Mouse (Mus musculus): Measurements from ENCODE around the gene Ambra1.
"Not testable (repeated sequence)": the region's sequence is repeated elsewhere in the genome, so short reads cannot be mapped to it uniquely, and the experiment has no call there.

Ambra1 gene

DNA sequence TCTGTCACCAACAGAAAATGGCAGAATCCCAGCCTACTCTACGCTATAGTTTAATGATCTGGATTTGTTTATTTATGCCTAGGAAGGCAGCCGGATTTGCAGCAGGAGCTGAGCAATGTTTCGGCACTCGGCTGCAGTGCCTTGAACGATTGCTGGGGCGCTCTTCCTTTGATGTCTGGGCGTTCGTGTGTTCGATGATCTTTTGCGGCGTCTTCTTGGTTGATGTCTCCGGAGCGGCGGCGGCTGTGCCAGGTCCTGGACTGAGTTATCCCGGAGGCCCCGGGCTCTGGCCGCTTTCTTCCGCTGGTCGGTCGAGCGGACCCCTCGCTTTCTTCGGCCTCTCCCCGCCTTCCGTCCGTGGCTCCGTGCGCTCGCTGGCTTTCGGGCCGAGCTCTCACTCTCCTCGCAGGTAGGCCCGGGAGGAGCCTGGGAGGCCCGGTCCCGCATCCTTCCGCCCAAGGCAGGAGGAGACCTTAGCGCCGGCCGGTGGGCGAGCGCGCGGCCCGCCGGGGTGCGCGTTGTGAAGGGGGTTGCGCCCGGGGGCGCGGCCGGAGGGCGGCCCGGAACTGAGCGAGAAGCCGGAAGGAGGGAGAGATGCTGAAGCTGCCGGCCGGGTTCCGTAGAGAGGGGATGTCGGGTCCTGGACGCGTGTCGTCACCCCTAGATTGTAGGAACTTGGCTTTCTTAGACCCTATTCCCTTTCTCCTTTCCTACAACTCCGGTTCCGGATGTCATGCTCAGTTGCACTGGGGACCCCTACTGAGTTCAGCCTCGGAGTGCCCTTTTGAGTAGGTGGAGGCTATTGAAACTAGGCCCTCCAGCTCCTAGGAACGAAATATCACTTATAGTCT is at the start of gene Ambra1:
Gene Ambra1, plus strand, starts transcription at position 164 of the 851 bp plus-strand sequence.
- peak; percentile 97 for DNase-seq

GRCm38 (mm10) chr2:91682850-91683249 is 47.1 kb upstream of the Ambra1 start:
- peak; percentile 61 for DNase-seq

DNA sequence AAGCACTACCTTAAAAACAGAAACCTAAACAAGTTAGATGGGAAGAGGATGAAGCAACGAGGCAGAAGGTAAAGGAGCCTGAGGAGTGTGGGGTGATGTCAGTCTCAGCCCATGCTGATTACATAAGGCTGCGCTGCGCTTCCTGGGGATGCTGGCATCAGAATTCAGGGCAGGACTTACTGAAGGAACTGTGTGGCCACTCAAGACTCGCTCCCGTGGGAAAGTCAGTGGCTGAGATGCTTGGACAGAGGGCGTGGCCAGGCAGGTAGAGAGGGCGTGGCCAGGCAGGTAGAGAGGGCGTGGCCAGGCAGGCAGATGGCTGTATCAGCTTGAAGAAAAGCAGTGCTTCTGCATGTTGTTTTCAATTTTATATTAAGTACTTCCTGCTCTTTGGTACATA is 46.0 kb upstream of the Ambra1 start:
- DNase-seq: no peak

GRCm38 (mm10) chr2:91689452-91689851 is 40.5 kb upstream of the Ambra1 start:
- no peak for DNase-seq

GRCm38 (mm10) chr2:91695436-91696224 is 34.3 kb upstream of the Ambra1 start:
- no peak for DNase-seq

- no peak for DNase-seq
Observed at GRCm38 (mm10) chr2:91696225-91696590, 33.7 kb upstream of the Ambra1 start.

DNA sequence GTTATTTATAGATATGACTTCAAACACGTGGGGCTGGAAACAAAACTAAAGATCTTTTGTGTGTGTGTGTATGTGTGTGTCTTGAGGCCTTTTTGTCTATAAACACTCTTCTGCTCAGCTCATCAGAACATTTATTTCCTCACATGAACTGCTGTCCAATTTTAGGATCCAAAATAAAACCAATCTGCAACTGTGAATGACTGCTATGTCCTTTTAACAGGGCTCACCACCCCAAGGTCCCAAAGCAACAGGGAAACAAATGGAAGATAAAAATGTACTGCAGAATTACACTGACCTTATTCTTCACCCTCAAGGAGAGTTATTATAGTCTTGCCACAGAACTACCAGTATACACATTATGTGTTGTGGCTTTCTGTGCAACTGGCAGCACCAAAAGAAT is 30.7 kb upstream of the Ambra1 start:
- DNase-seq: no peak

GRCm38 (mm10) chr2:91701366-91701765 is 28.6 kb upstream of the Ambra1 start:
- DNase-seq: no peak

- no peak for DNase-seq
Observed at GRCm38 (mm10) chr2:91705736-91706135, 24.2 kb upstream of the Ambra1 start.

DNA sequence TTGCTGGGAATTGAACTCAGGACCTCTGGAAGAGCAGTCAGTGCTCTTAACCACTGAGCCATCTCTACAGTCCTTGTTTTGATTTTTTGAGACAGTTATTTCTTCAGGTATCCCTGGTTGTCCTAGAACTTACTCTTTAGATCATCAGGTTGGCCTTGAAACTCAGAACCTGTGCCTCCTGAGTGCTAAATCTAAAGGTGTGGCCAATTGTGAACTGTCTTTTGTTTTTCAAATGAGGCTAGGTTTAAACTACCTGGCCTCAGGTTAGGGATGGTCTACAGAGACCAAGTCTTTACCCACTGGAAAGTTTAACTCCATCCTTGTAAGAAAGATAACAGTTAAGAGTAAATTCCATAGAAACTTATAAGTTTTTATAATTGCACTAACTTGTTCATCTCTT is 23.5 kb upstream of the Ambra1 start:
- DNase-seq: no peak

- DNase-seq: no peak
Observed at GRCm38 (mm10) chr2:91708361-91708760, 21.6 kb upstream of the Ambra1 start.

DNA sequence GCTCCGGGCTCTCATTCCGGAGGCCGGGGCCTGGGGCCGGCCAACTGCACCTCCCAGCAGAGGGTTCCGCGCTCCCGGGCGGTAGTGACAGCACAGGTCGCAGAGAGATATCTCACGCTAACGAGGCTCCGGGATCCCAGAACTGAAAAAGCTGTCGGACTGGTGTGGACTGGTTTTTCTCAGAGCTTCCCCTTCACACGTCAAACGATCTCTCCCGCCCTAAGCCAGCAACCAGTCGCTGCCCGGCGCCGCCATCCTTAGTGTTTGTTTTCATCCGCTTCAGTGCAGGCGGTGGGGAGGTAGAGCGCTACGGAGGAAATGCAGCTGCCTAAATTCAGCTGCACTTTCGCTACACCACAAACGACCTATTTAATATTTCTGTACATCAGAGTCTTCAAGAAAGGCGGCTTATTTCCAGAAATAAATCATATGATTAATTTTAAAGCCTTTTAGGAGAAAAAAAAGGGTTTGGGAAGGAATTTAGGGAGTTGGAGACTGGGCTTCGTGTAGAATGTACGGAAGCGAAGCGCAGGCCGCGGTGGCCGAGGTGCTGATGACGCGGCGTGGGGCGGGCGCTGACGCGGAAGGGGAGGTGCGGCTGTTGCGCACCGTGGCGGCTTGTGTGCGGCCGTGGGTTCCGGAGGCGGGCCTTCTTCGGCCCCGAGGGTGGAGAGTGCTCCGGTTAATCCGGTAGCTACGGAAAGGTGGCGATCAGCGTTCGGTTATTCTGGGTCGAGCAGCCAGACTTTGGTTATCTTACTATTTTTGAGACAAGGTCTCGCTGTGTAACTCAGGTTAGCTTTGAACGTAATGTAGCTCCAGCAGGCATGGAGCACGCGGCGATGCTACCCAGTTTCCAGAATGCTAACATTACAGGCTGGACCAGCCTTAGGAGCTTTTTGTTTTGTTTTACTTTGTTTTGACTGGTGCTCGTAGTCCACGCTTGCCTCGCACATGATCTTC is 19.4 kb upstream of the Ambra1 start, which contains the start of the genes Atg13 and Harbi1:
Gene Atg13, minus strand, starts transcription at position 305 of the 963 bp plus-strand sequence.
Gene Harbi1, plus strand, starts transcription at position 581 of the 963 bp plus-strand sequence.
- peak; percentile 96 for DNase-seq

GRCm38 (mm10) chr2:91711256-91711925 is 18.5 kb upstream of the Ambra1 start:
- DNase-seq: peak; percentile 4

DNA sequence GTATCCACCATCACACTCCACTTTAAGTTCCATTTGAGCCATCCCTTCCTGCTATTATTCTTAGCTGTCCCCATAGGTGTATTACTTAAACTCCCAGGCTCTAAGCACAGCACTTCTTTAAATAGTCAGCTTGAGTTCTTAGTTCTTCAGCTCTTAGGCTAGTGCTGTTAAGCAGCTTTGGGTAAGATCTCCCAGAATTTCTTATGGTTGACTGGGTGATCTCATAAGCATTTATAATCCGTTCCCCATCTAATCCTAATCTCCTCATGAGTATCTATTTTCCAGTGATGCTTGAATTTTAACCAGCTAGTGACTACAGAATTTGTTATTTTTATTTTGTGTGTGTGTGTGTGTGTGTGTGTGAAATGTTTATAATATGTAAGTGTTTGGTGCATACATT is 15.0 kb upstream of the Ambra1 start:
- DNase-seq: peak; percentile 78

- no peak for DNase-seq
Observed at GRCm38 (mm10) chr2:91718276-91718675, 11.7 kb upstream of the Ambra1 start.

GRCm38 (mm10) chr2:91723382-91723781 is 6.6 kb upstream of the Ambra1 start:
- DNase-seq: no peak

- no peak for DNase-seq
Observed at GRCm38 (mm10) chr2:91723951-91724350, 6.0 kb upstream of the Ambra1 start.

- no peak for DNase-seq
Observed at GRCm38 (mm10) chr2:91724716-91725115, 5.2 kb upstream of the Ambra1 start.

DNA sequence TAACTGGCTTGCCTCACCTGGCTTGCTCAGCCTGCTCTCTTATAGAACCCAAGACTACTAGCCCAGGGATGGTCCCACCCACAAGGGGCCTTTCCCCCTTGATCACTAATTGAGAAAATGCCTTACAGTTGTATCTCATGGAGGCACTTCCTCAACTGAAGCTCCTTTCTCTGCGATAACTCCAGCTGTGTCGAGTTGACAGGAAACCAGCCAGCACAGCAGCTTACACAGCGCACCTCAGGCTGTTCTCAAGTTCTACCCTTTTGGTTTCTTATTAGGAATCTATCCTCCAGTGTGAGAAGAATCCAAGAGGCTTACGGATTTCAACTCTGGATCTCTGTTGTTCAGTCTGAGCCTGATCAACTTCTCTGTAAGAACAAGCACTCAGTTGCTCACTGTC is 4.5 kb upstream of the Ambra1 start:
- not testable (repeated sequence) for DNase-seq

DNA sequence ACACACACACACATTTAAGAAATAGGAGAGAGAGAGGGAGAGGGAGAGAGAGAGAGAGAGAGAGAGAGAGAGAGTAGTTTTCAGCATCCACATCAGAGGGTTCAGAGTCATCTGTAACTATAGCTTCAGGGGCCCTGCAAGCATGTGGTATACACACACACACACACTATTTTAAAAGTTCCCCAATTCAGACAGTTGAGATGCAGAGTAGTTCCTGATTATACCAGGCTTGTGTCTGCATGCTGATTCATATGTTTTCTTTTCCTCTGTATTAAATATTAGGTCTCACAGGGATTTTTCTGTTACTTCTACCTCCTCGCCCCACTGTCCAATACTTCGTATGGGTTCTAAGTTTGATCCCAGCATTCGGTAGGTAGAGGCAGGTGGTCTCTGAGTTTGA is 2.9 kb upstream of the Ambra1 start:
- no peak for DNase-seq

- no peak for DNase-seq
Observed at GRCm38 (mm10) chr2:91729571-91729970, 363 bp upstream of the Ambra1 start.

GRCm38 (mm10) chr2:91735221-91735620 is 5.3 kb downstream of the Ambra1 start:
- DNase-seq: no peak

Data from retina, postnatal 1 day (tissue).